Mouse (Mus musculus) brain, embryonic 14.5 days (tissue): Measurements from ENCODE around the gene Pex6.

Source experiments
- CTCF ChIP-seq: fragments of 200-500 bp; IDR thresholded peaks from 2 replicates; pipeline ENCODE4 v1.5.1; 2012; ENCODE audit warnings: inconsistent platforms, mild to moderate bottlenecking, moderate library complexity, borderline replicate concordance; ENCODE audit not compliant: insufficient read depth, insufficient read length; ENCODE audit errors: extremely low read depth
- POLR2A ChIP-seq: fragments of 200-500 bp; IDR thresholded peaks from 2 replicates; pipeline ENCODE4 v1.6.1; 2012; ENCODE audit warnings: mild to moderate bottlenecking, inconsistent platforms, borderline replicate concordance; ENCODE audit not compliant: poor library complexity, insufficient read depth, insufficient read length, severe bottlenecking; ENCODE audit errors: extremely low read depth

- no peak for TF ChIP-seq CTCF
- TF ChIP-seq POLR2A, result no peak
These were observed 16.0 kb downstream of the Pex6 start for GRCm38 (mm10) chr17:46727271-46727670.
